In genomic region chr8:8133001-8133785, GRCm38 (mm10) we compare ENCODE assay signal across 15 mouse cellular contexts.
DNase-seq lines count a peak whose midpoint lies in the region; ATAC-seq and TF ChIP-seq lines count a peak whose summit lies in the region.
"Had no signal": no experiment of that assay in that cellular context is flagged by ENCODE, and none has a peak within 500 bp of the region (broad histone marks: within the 10 kb centered on the region; RNA-seq: fewer than 3 reads in every experiment).

No protein-coding gene starts in this region.

- ATAC-seq in frontal cortex, adult (ENCODE audit: low TSS enrichment) = peak; percentile 87
- ATAC-seq in megakaryocyte, adult 5-6 weeks (ENCODE audit: poor library complexity, severe bottlenecking) = no peak

- no peaks in the 10 kb centered on the region; the same call in 1 of the 2 replicates for H3K27me3 ChIP-seq in thymus, adult 2 months (ENCODE audit: control insufficient read depth, insufficient read depth, low read length)

- no peak for DNase-seq in frontal cortex, postnatal 14 days (ENCODE audit: low spot score in 2 of 2)
- DNase-seq in right cerebral cortex, adult 2 months (ENCODE audit: low spot score in 2 of 2) = peak; percentile 43 to 50
- DNase-seq in right cerebral cortex, postnatal 4 days = no peak
- DNase-seq in left cerebral cortex, adult 9 months (ENCODE audit: low spot score in 2 of 2) = peak; percentile 23 to 58
- peak; percentile 39 for DNase-seq in telencephalon, adult 2 months (ENCODE audit: low read depth, low spot score)
- no peak for DNase-seq in thymus, adult 2 months
- DNase-seq: B cell, adult 2 months; cerebellum, adult 18-20 months; gastrocnemius, postnatal 14 days; thymus, postnatal 14 days had no signal

- WGBS in thymus, adult 2 months = 66% methylated on average over 10 of the region's 10 CpGs

- no peak overlapping the region for H3K27ac ChIP-seq in thymus, adult 2 months (ENCODE audit: control insufficient read depth, insufficient read depth, low read length)
- H3K27ac ChIP-seq: forebrain, embryonic 12.5 days; kidney, postnatal 0 days had no signal

- no peaks in the 10 kb centered on the region for H3K36me3 ChIP-seq in thymus, adult 2 months (ENCODE audit: control insufficient read depth, insufficient read depth, low read length)
- H3K36me3 ChIP-seq: forebrain, embryonic 12.5 days; G1E had no signal

- TF ChIP-seq CTCF in thymus, adult 2 months (IDR thresholded peaks at IDR 0.05; ENCODE audit: borderline replicate concordance, control insufficient read depth, extremely low read depth, insufficient read depth, low read length, poor library complexity) = no peak

- TF ChIP-seq POLR2A in thymus, adult 2 months (IDR thresholded peaks at IDR 0.05; ENCODE audit: control insufficient read depth, extremely low read depth, insufficient read depth, low read length, poor library complexity) = no peak

- no peaks in the 10 kb centered on the region for H3K4me1 ChIP-seq in thymus, adult 2 months (replicated peaks; ENCODE audit: control insufficient read depth, insufficient read depth, low read length)

- no peak overlapping the region for H3K4me3 ChIP-seq in thymus, adult 2 months (ENCODE audit: control insufficient read depth, insufficient read depth, low read length)
- H3K4me3 ChIP-seq: forebrain, embryonic 12.5 days had no signal

Comparison
In these comparisons a context has a peak if more than half of its experiments do, and no peak if none do; other contexts are left out.
1. DNase-seq: peak in right cerebral cortex, adult 2 months (2 of 2), left cerebral cortex, adult 9 months (2 of 2) and telencephalon, adult 2 months (single experiment); none in frontal cortex, postnatal 14 days (0 of 2), right cerebral cortex, postnatal 4 days (single experiment) and thymus, adult 2 months (single experiment).